9 mouse cellular contexts compared by ENCODE assay signal in genomic region chr7:102063891-102064290, GRCm38 (mm10). TPM values are rescaled to one million over a fixed set of nuclear protein-coding genes. Genes with fewer than 3 reads are reported as not detected.
A peak's percentile ranks its signal among the peaks of the same experiment; 100 is the strongest.
DNase-seq lines count a peak whose midpoint lies in the region; ATAC-seq and TF ChIP-seq lines count a peak whose summit lies in the region.
"Had no signal": no experiment of that assay in that cellular context is flagged by ENCODE, and none has a peak within 500 bp of the region (broad histone marks: within the 10 kb centered on the region; RNA-seq: fewer than 3 reads in every experiment).

No protein-coding gene starts in this region.

- intact Hi-C loops in heart, postnatal 25 days (cut with DNase I) = loop anchor here (5.0 kb wide), 1 partner anchor 132 kb away; the partner anchor contains the start of genes Lrrc51 and Numa1

- no peaks in the 10 kb centered on the region for H3K27me3 ChIP-seq in heart, embryonic 14.5 days (ENCODE audit: control insufficient read depth, insufficient read depth, low read length)
- no peaks in the 10 kb centered on the region for H3K27me3 ChIP-seq in hindbrain, embryonic 12.5 days
- H3K27me3 ChIP-seq in midbrain, embryonic 11.5 days (ENCODE audit: control insufficient read depth, insufficient read depth, low read length) = no peaks in the 10 kb centered on the region

- 40% methylated on average over 9 of the region's 9 CpGs for WGBS in heart, embryonic 14.5 days
- WGBS in hindbrain, embryonic 12.5 days = 92% methylated on average over 9 of the region's 9 CpGs
- WGBS in midbrain, embryonic 11.5 days = 93% methylated on average over 9 of the region's 9 CpGs

- no peak overlapping the region for H3K27ac ChIP-seq in heart, embryonic 14.5 days (replicated peaks in 1 of 2; ENCODE audit: control insufficient read depth in 1 of 2, insufficient read depth in 1 of 2, low read depth in 2 of 2, low read length in 2 of 2)
- no peak overlapping the region for H3K27ac ChIP-seq in ES-E14 (ENCODE audit: insufficient read depth, low read depth, low read length, poor library complexity, severe bottlenecking)
- no peak overlapping the region for H3K27ac ChIP-seq in hindbrain, embryonic 12.5 days
- H3K27ac ChIP-seq in midbrain, embryonic 11.5 days (ENCODE audit: low read depth, low read length) = no peak overlapping the region

- no peak overlapping the region for H3K9ac ChIP-seq in heart, embryonic 14.5 days (ENCODE audit: low read length)
- H3K9ac ChIP-seq in ES-E14 (ENCODE audit: insufficient read depth, low read depth, low read length, poor library complexity, severe bottlenecking) = no peak overlapping the region
- H3K9ac ChIP-seq in hindbrain, embryonic 12.5 days = no peak overlapping the region
- no peak overlapping the region for H3K9ac ChIP-seq in midbrain, embryonic 11.5 days (ENCODE audit: low read length)

- H3K4me2 ChIP-seq in heart, embryonic 14.5 days (ENCODE audit: low read length) = peak overlapping the region; percentile 78
- peak overlapping the region; percentile 75 for H3K4me2 ChIP-seq in hindbrain, embryonic 12.5 days (replicated peaks)
- peak overlapping the region; percentile 59 for H3K4me2 ChIP-seq in midbrain, embryonic 11.5 days

- peak overlapping the region in 1 of 2 experiments; percentile 74; a peak in 3 of 4 replicates for H3K4me3 ChIP-seq in heart, embryonic 14.5 days (ENCODE audit: control insufficient read depth in 1 of 2, insufficient read depth in 1 of 2, low read depth in 1 of 2, low read length in 2 of 2)
- peak overlapping the region; percentile 80 to 83 for H3K4me3 ChIP-seq in ES-E14 (ENCODE audit: insufficient read depth in 1 of 2, low read depth in 1 of 2, low read length in 2 of 2, poor library complexity in 1 of 2, severe bottlenecking in 1 of 2)
- H3K4me3 ChIP-seq in hindbrain, embryonic 12.5 days = peak overlapping the region; percentile 76
- H3K4me3 ChIP-seq in midbrain, embryonic 11.5 days (ENCODE audit: low read depth, low read length) = 0 out of 2 replicates have a peak overlapping the region, but pooled peaks have one; percentile 5

- H3K9me3 ChIP-seq in heart, embryonic 14.5 days (ENCODE audit: control insufficient read depth, low read length) = no peaks in the 10 kb centered on the region
- H3K9me3 ChIP-seq in ES-E14 (ENCODE audit: control insufficient read depth, insufficient read depth, low read depth, low read length) = no peaks in the 10 kb centered on the region
- no peaks in the 10 kb centered on the region for H3K9me3 ChIP-seq in hindbrain, embryonic 12.5 days (replicated peaks)
- H3K9me3 ChIP-seq in midbrain, embryonic 11.5 days (ENCODE audit: control insufficient read depth, low read length) = no peaks in the 10 kb centered on the region

- H3K4me1 ChIP-seq in heart, embryonic 14.5 days (ENCODE audit: control insufficient read depth in 2 of 2, insufficient read depth in 2 of 2, low read length in 2 of 2) = peaks cover 5 to 16% of the 10 kb centered on the region in 2 experiments; a peak in 3 of 4 replicates
- H3K4me1 ChIP-seq in ES-E14 (ENCODE audit: control insufficient read depth in 2 of 2, insufficient read depth in 2 of 2, low read length in 2 of 2, poor library complexity in 1 of 2) = no peaks in the 10 kb centered on the region
- H3K4me1 ChIP-seq in hindbrain, embryonic 12.5 days = peaks cover 28% of the 10 kb centered on the region
- peaks cover 15% of the 10 kb centered on the region for H3K4me1 ChIP-seq in midbrain, embryonic 11.5 days (ENCODE audit: control insufficient read depth, insufficient read depth, low read length)

- peaks cover 16% of the 10 kb centered on the region for H3K36me3 ChIP-seq in heart, embryonic 14.5 days (ENCODE audit: control insufficient read depth, insufficient read depth, low read length)
- H3K36me3 ChIP-seq in ES-E14 (ENCODE audit: control insufficient read depth, insufficient read depth, low read length, poor library complexity, severe bottlenecking) = peaks cover 2% of the 10 kb centered on the region; the same call in 1 of the 2 replicates
- 0 out of 2 replicates have a peak, but pooled peaks cover 11% of the 10 kb centered on the region for H3K36me3 ChIP-seq in hindbrain, embryonic 12.5 days
- no peaks in the 10 kb centered on the region for H3K36me3 ChIP-seq in midbrain, embryonic 11.5 days (ENCODE audit: control insufficient read depth, insufficient read depth, low read length)

- in situ Hi-C loops in ES-E14 (cut with MboI; ENCODE audit: low sequenced_read_pairs in 2 of 2, unreplicated experiment in 2 of 2) = no loop called here

- no peak for DNase-seq in heart, postnatal 25 days (ENCODE audit: low spot score)
- no peak for DNase-seq in ES-E14 (ENCODE audit: low read depth, low spot score)
- no peak for DNase-seq in midbrain, embryonic 11.5 days (ENCODE audit: low spot score, missing footprints)
- DNase-seq in spleen, postnatal 14 days (ENCODE audit: low spot score in 2 of 2) = no peak
- DNase-seq in ovary, adult 18-20 months (ENCODE audit: low spot score) = no peak
- no peak for DNase-seq in ovary, postnatal 14 days (ENCODE audit: low spot score)

- ATAC-seq in heart, embryonic 14.5 days (ENCODE audit: insufficient number of reproducible peaks, insufficient read depth, low FRiP score, low read depth) = no peak
- ATAC-seq in hindbrain, embryonic 12.5 days (ENCODE audit: low FRiP score) = no peak
- no peak for ATAC-seq in midbrain, embryonic 11.5 days (ENCODE audit: low FRiP score)

TF ChIP-seq in ES-E14, 5 proteins besides CTCF, POLR2A, EP300 and RAD21:
- TF ChIP-seq MAFK (IDR thresholded peaks at IDR 0.05; ENCODE audit: insufficient read depth, low read depth, low read length) = no peak

RNA-seq across cellular contexts. Expression of gene Rnf121, which starts 1.4 kb away (rescaled TPM):
- 16.2 and 16.9 TPM in 2 replicates for polyA plus RNA-seq in heart, embryonic 14.5 days (2014; fragmentation: Nextera tagmentation; extraction: Ambion mirVana)
- total RNA-seq in heart, postnatal 25 days (2021) = 10 to 100 TPM; 20.9 to 22.8 TPM
- 45.7 and 60.8 TPM in 2 replicates for total RNA-seq in ES-E14 (2012; rRNA removed)
- 29.2 and 31.6 TPM in 2 replicates for polyA plus RNA-seq in hindbrain, embryonic 12.5 days (2016; fragmentation: Nextera tagmentation; extraction: Ambion mirVana)
- 28.3 and 29.7 TPM in 2 replicates for polyA plus RNA-seq in midbrain, embryonic 11.5 days (2014; fragmentation: Nextera tagmentation; extraction: Ambion mirVana)

RNA-seq across cellular contexts. Expression of gene Xndc1, which starts 1.4 kb away (rescaled TPM):
- polyA plus RNA-seq in heart, embryonic 14.5 days (2014; fragmentation: Nextera tagmentation; extraction: Ambion mirVana) = 14.9 and 16.2 TPM in 2 replicates
- total RNA-seq in heart, postnatal 25 days (2021) = 1 to 10 TPM; 9.4 to 9.6 TPM
- total RNA-seq in ES-E14 (2012; rRNA removed) = 32.2 and 43.6 TPM in 2 replicates
- polyA plus RNA-seq in hindbrain, embryonic 12.5 days (2016; fragmentation: Nextera tagmentation; extraction: Ambion mirVana) = 34.6 and 37.3 TPM in 2 replicates
- 22.6 and 23.7 TPM in 2 replicates for polyA plus RNA-seq in midbrain, embryonic 11.5 days (2014; fragmentation: Nextera tagmentation; extraction: Ambion mirVana)

RNA-seq across cellular contexts. Expression of gene Xntrpc, which starts 1.6 kb away (rescaled TPM):
- 0.78 and 1.1 TPM in 2 replicates for polyA plus RNA-seq in heart, embryonic 14.5 days (2014; fragmentation: Nextera tagmentation; extraction: Ambion mirVana)
- under 1 TPM; 0.91 to 0.92 TPM for total RNA-seq in heart, postnatal 25 days (2021)
- total RNA-seq in ES-E14 (2012; rRNA removed) = 0.76 and 1.1 TPM in 2 replicates
- 2.5 and 3.0 TPM in 2 replicates for polyA plus RNA-seq in hindbrain, embryonic 12.5 days (2016; fragmentation: Nextera tagmentation; extraction: Ambion mirVana)
- polyA plus RNA-seq in midbrain, embryonic 11.5 days (2014; fragmentation: Nextera tagmentation; extraction: Ambion mirVana) = 1.2 TPM in 2 replicates

RNA-seq across cellular contexts. Expression of gene Trpc2, which starts 19.0 kb away (rescaled TPM):
- polyA plus RNA-seq in heart, embryonic 14.5 days (2014; fragmentation: Nextera tagmentation; extraction: Ambion mirVana) = not detected in 2 replicates
- under 1 TPM; 0.11 to 0.47 TPM for total RNA-seq in heart, postnatal 25 days (2021)
- total RNA-seq in ES-E14 (2012; rRNA removed) = 0.36 and 1.3 TPM in 2 replicates
- 0.21 TPM in 1 of 2 replicates, not detected in the other for polyA plus RNA-seq in hindbrain, embryonic 12.5 days (2016; fragmentation: Nextera tagmentation; extraction: Ambion mirVana)
- polyA plus RNA-seq in midbrain, embryonic 11.5 days (2014; fragmentation: Nextera tagmentation; extraction: Ambion mirVana) = not detected in 2 replicates
- total RNA-seq: left cerebral cortex, adult 18-20 months had no signal

RNA-seq across cellular contexts. Expression of gene Art1, which starts 37.7 kb away (rescaled TPM):
- polyA plus RNA-seq in heart, embryonic 14.5 days (2014; fragmentation: Nextera tagmentation; extraction: Ambion mirVana) = 3.7 and 3.9 TPM in 2 replicates
- 100 to 1,000 TPM; 203 to 252 TPM for total RNA-seq in heart, postnatal 25 days (2021)
- total RNA-seq in ES-E14 (2012; rRNA removed) = 0.45 and 0.90 TPM in 2 replicates
- polyA plus RNA-seq in hindbrain, embryonic 12.5 days (2016; fragmentation: Nextera tagmentation; extraction: Ambion mirVana) = 1.2 and 2.4 TPM in 2 replicates
- 0.49 and 0.70 TPM in 2 replicates for polyA plus RNA-seq in midbrain, embryonic 11.5 days (2014; fragmentation: Nextera tagmentation; extraction: Ambion mirVana)
- total RNA-seq: left cerebral cortex, adult 18-20 months had no signal
